ENCODE assay signal across 9 mouse cellular contexts in genomic region chr19:38324147-38325028, GRCm38 (mm10).
DNase-seq lines count a peak whose midpoint lies in the region; ATAC-seq and TF ChIP-seq lines count a peak whose summit lies in the region.
"Had no signal": no experiment of that assay in that cellular context is flagged by ENCODE, and none has a peak within 500 bp of the region (broad histone marks: within the 10 kb centered on the region; RNA-seq: fewer than 3 reads in every experiment).

No protein-coding gene starts in this region.

- H3K4me2 ChIP-seq in kidney, embryonic 15.5 days: no peak overlapping the region
- H3K4me2 ChIP-seq in hindbrain, embryonic 16.5 days (ENCODE audit: low read length): no peak overlapping the region

- H3K27ac ChIP-seq in kidney, embryonic 15.5 days: no peak overlapping the region
- peak overlapping the region; percentile 69; the same call in 1 of the 2 replicates for H3K27ac ChIP-seq in cortical plate, adult 2 months (ENCODE audit: insufficient read depth, low read length)
- H3K27ac ChIP-seq in hindbrain, embryonic 16.5 days (ENCODE audit: low read depth, low read length): no peak overlapping the region

- peak; percentile 55 for TF ChIP-seq CTCF in cortical plate, adult 2 months (IDR thresholded peaks at IDR 0.05; ENCODE audit: extremely low read depth, insufficient read depth, low read length)

- peak; percentile 61 for DNase-seq in kidney, postnatal 10 days
- DNase-seq in ZHBTc4 (ENCODE audit: low read depth, low spot score): peak; percentile 78
- DNase-seq in spleen, adult 12 weeks (ENCODE audit: low spot score): no peak
- no peak for DNase-seq in kidney, postnatal 14 days

- no peaks in the 10 kb centered on the region for H3K27me3 ChIP-seq in kidney, embryonic 15.5 days
- no peaks in the 10 kb centered on the region for H3K27me3 ChIP-seq in hindbrain, embryonic 16.5 days (replicated peaks; ENCODE audit: control insufficient read depth, insufficient read depth, low read length)
- H3K27me3 ChIP-seq: megakaryocyte, embryonic 14.5 days had no signal

- no peaks in the 10 kb centered on the region for H3K9me3 ChIP-seq in kidney, embryonic 15.5 days (replicated peaks)
- no peaks in the 10 kb centered on the region for H3K9me3 ChIP-seq in hindbrain, embryonic 16.5 days (ENCODE audit: control insufficient read depth, low read length)

- no peak overlapping the region for H3K9ac ChIP-seq in kidney, embryonic 15.5 days
- H3K9ac ChIP-seq in hindbrain, embryonic 16.5 days (ENCODE audit: low read depth, low read length): no peak overlapping the region

- TF ChIP-seq POLR2A in cortical plate, adult 2 months (IDR thresholded peaks at IDR 0.05; ENCODE audit: extremely low read depth, insufficient read depth, low read length): no peak

- 31% methylated on average over 10 of the region's 10 CpGs for WGBS in kidney, embryonic 15.5 days
- 18% methylated on average over 10 of the region's 10 CpGs for WGBS in hindbrain, embryonic 16.5 days

- ATAC-seq in kidney, embryonic 15.5 days (replicated peaks; ENCODE audit: low FRiP score): no peak
- ATAC-seq in hindbrain, embryonic 16.5 days: peak; percentile 78
- ATAC-seq in erythroid progenitor cell, adult 5-6 weeks (replicated peaks; ENCODE audit: low FRiP score, poor library complexity, severe bottlenecking): no peak

- H3K36me3 ChIP-seq in kidney, embryonic 15.5 days: no peaks in the 10 kb centered on the region
- no peaks in the 10 kb centered on the region for H3K36me3 ChIP-seq in hindbrain, embryonic 16.5 days (ENCODE audit: control insufficient read depth, insufficient read depth, low read length)

- no peaks in the 10 kb centered on the region for H3K4me1 ChIP-seq in kidney, embryonic 15.5 days
- H3K4me1 ChIP-seq in cortical plate, adult 2 months (ENCODE audit: control insufficient read depth, insufficient read depth, low read length): peaks cover 4% of the 10 kb centered on the region
- peaks cover 5% of the 10 kb centered on the region; the same call in 1 of the 2 replicates for H3K4me1 ChIP-seq in hindbrain, embryonic 16.5 days (ENCODE audit: control insufficient read depth, insufficient read depth, low read depth, low read length)
- H3K4me1 ChIP-seq: megakaryocyte, embryonic 14.5 days had no signal

- no peak overlapping the region for H3K4me3 ChIP-seq in kidney, embryonic 15.5 days (replicated peaks)
- H3K4me3 ChIP-seq in cortical plate, adult 2 months (ENCODE audit: insufficient read depth, low read length): no peak overlapping the region
- no peak overlapping the region for H3K4me3 ChIP-seq in hindbrain, embryonic 16.5 days (ENCODE audit: low read length)
- H3K4me3 ChIP-seq: megakaryocyte, embryonic 14.5 days had no signal

Comparison
In these comparisons a context has a peak if more than half of its experiments do, and no peak if none do; other contexts are left out.
1. DNase-seq: peak in kidney, postnatal 10 days (single experiment) and ZHBTc4 (single experiment); none in spleen, adult 12 weeks (single experiment) and kidney, postnatal 14 days (single experiment).